Mouse (Mus musculus) layer of hippocampus, postnatal 36 days (tissue): Measurements from ENCODE around the gene Abo. TPM values are rescaled to one million over a fixed set of nuclear protein-coding genes. Genes with fewer than 3 reads are reported as not detected.
"Not testable (repeated sequence)": the region's sequence is repeated elsewhere in the genome, so short reads cannot be mapped to it uniquely, and the experiment has no call there.

Source experiments
- DNase-seq, 2 experiments: peaks; one replicate each; pipeline ENCODE4 v3.0.0; 2022
- total RNA-seq, 2 experiments: library from RNA; stranded (reverse); gene quantifications; 2 replicates each; pipeline ENCODE4 v1.2.3; 2021

Abo gene
- not detected for total RNA-seq

DNA sequence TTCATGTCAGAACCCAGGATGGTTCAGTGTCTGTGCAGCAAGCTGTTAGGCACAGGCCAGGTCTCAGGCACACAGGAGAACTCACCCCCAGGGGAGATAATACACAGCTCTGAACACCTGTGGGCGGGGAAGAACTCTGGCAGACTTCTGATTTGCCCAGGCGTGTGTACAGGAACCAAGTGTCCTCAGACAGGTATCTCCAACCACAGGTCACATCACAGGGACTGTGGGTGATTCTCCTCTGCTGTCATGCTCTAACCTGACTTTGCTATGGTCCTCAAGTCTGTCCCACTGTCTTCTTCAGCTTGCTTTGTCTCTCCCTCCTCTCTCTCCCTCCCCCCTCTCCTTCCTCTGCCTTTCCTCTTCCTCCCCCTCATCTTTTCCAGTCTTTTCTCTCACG is at the start of gene Abo:
Gene Abo (minus strand): TSS at position 101 of the 400 bp plus-strand sequence.
- DNase-seq: no peak

- DNase-seq: no peak
Measured at GRCm38 (mm10) chr2:26914148-26914941, 49.6 kb upstream of the Abo start.

GRCm38 (mm10) chr2:26913416-26914147 is 48.8 kb upstream of the Abo start:
- no peak for DNase-seq

GRCm38 (mm10) chr2:26912253-26912770 is 47.5 kb upstream of the Abo start:
- DNase-seq: no peak

DNA sequence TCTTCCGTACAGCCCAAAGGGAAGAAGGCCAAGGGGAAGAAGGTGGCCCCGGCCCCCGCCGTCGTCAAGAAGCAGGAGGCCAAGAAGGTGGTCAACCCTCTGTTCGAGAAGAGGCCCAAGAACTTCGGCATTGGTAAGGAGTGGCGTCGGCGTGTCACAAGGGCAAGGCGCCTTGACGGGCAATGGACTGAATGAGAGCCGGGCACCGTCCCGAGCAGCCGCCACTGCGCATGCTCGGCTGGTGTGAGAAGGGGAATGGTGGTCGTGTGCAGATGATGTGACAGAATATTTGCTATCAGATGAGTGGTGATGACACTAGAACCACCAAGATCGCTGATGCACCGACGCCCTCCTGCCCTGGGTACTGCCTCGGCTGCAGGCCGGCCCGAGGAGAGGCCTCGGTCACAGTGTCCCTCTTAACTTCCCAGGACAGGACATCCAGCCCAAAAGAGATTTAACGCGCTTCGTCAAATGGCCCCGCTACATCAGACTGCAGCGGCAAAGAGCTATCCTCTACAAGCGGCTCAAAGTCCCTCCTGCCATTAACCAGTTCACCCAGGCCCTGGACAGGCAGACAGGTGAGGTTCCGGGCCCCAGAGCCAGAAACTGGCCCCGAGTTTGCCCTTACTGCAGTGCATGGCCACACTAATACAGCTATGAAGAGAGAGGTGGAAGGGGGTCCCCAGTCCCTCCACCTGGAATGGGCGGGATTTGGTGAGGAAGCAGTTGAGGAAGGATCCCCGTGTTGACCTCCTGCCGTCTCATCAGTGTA is 46.4 kb upstream of the Abo start:
- DNase-seq: no peak

DNA sequence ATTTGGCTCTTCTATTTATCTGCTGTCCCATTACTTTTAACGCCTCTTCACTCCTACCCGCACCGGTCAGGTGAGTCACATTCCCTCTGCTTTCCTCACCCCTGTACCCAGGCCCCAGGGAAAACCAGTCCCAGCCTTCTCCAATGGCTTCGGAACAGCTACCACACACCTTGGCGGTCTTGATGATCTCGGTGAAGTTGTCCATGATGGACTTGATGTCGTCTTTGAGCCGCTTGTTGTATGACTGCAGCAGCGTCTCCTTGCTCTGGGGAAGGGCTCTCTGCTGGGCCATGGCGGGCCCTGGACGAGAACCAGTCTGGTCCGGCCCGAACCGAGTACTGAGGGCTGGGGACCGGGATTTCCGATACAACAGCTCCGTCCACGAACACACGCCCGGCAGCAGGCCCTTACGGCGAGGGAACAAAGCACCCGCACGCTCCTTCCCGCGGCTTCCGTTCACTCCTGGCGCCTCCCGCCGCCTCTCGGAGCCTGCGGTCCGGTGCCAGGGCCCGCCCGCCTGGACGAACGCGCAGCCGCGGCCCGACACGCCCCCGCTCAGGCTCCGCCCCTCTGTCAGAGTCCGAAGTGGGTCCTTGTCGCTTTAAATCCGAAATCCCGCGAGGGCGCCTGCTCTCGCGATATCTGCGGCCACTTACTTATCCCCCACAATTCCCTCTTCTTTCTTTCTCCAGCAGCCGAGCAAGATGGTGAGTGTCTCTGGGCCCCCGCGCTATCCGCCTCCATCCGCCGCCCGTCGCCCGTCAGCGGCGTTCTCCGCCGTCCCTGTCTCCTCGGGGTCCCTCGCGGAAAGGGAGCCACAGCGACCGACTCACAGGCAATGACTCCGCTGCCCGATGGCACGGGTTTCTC is 45.6 kb upstream of the Abo start, which contains the start of the genes Med22 and Rpl7a:
Gene Med22 (minus strand): TSS at position 554 of the 870 bp plus-strand sequence.
Gene Rpl7a (plus strand): TSS at position 641 of the 870 bp plus-strand sequence.
- DNase-seq: peak; percentile 99

- no peak for DNase-seq
Measured at GRCm38 (mm10) chr2:26909387-26909784, 44.6 kb upstream of the Abo start.

DNA sequence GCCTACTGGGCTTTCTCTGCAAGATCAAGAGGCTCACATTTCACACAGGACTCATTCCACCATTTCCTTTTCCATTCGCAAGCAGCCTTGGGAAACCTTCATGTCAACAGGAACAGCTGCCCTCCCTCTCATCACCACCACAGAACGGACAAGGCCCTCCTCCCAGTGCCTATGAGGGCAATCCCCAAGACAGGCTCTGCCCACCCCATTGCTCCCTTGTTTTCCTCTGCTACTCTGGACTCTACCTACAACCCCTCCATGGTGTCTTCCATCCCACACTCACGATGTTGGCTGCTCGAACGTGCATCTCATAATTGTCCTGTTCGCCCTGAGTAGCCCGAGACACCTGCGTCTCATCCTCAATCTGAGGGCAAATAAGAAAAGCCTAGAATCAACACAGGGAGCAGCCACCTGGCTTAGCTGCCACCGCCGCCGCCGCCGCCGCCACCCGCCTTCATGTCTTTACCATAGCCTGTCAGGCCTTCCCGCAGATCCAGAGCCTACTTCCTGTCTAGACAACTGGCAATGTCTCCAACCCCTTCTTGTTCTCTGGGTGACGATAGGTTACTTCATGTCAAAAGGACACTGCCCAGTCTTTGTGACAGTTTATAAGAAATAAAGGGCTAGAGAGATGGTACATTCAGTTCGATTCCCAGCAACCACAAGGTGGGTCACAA is 44.1 kb upstream of the Abo start:
- no peak for DNase-seq

DNA sequence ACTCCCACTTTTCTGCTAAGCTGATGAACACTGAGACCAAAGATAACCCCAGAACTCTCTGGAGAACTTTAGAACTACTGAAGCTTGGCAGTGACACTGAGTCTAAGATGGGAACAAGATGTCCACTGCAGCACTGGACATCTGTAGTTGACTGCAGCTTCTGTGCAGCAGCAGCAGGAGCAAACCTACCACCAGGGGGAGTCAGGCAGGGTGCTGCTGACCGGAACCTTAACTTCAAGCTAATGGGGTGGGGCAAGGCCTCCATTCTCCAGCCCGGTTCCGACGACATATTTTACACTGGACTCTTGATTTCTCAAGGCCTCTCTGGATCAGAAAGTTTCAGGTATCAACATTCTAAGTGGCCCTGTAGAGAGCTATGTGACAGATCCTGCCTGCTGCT is 42.3 kb upstream of the Abo start:
- no peak for DNase-seq

DNA sequence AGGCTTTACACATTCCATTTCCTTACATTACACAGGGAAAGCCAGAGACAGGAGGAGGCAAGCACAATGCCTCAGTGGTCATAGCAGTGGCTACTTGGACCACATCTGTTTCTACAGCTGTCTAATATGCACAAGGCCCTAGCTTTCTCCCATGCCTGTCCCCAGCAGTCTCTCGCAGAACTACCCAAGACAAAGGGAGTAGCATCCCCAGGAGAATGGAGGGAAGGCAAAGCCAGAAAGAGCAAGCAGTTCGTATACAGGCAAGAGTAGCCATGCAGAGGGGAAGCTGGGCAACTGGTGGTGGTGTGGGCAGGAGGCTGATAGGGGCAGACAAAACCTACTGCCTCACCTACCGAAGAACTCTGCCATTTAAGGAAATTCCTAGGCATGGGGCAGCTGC is 41.7 kb upstream of the Abo start:
- no peak for DNase-seq

- no peak for DNase-seq
Measured at GRCm38 (mm10) chr2:26905936-26906335, 41.2 kb upstream of the Abo start.

DNA sequence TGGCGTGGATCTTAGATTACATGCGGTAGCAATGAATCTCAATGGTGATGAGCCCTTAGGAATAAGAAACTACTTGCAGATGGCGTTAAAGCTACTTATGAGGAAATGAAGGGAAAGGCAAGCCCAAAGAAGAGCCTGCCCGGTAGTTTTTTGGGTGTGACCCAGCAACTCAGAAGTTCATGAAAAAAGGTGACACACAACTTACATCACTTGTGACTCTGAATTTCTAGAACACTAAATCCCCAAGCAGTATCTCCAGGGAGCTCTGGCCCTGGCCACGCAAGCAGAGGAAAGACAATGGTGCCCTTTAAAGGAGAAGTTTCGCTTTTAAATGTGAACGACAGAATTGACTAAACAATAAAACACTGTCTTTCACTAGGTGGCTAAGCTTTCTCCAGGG is 38.5 kb upstream of the Abo start:
- DNase-seq: no peak

GRCm38 (mm10) chr2:26902467-26903220 is 37.9 kb upstream of the Abo start, which contains the start of gene Surf6:
TSS of gene Surf6 (minus strand) at chr2:26902879.
- DNase-seq: peak; percentile 96 to 97

DNA sequence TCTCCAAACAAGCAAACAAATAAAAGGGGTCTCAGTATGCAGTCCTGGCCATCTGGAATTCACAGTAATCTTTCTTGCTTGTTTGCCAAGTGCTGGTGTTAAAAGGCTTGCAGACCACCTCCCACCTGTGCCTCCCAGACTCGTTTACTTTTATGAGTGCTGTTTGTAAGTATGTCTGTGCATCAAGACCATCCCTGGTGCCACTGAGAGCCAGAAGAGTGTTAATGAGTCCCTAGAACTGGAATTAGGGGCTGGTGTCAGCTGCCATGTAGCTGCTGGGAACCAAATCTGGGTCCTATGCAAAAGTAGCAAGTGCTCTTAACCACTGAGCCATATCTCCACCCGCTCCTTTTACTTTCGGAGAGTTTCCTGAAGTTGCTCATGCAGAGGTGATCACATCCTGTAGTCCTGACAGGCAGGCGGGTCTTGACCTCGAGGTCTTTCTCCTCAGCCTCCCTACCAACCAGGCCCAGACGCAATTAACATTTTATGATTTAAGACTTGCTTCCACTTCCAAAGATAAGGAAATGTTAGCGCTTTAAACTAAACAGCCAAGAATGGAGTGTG is 37.1 kb upstream of the Abo start:
- no peak for DNase-seq

GRCm38 (mm10) chr2:26900731-26901130 is 36.0 kb upstream of the Abo start:
- DNase-seq: no peak

- no peak for DNase-seq
Measured at GRCm38 (mm10) chr2:26895898-26896297, 31.1 kb upstream of the Abo start.

DNA sequence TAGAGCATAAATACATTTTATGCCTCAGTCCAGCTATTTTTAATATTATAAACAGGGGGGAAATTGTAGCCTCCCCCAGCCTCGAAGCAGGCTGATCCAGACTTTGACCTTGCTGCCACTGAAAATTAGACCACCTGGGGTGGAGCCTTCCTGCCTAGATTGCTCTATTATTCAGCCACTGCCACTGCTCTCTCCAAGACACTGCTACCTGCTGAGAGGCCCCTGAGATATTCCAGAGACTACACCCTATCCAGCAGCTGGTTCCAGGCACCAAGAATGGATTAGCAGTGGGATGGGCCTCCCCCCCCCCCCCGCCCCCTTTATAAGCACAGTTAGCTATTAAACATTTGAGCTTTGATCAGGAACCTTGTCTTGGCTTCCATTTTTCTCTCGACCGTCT is 21.4 kb upstream of the Abo start:
- not testable (repeated sequence) for DNase-seq

DNA sequence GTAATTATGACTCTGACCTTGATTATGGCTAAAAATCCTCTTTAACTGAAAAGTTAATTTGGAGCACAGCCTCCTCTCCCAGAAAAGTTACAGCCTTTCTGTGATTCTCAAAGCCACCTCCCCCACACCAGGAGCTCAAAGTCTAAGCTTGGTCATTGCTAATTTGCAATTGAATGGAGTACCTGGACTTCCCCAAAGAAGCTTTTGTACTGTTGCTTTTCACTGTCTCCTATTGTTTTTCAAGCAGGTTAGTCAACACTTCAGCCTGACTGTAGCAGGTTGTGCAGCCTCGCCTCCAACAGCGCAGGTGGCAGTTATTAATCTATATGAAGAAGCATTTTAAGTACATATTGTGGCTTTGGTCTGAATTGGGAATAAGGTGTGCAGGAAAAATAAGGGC is 20.8 kb upstream of the Abo start:
- DNase-seq: not testable (repeated sequence)

GRCm38 (mm10) chr2:26878571-26878970 is 13.8 kb upstream of the Abo start:
- no peak for DNase-seq

DNA sequence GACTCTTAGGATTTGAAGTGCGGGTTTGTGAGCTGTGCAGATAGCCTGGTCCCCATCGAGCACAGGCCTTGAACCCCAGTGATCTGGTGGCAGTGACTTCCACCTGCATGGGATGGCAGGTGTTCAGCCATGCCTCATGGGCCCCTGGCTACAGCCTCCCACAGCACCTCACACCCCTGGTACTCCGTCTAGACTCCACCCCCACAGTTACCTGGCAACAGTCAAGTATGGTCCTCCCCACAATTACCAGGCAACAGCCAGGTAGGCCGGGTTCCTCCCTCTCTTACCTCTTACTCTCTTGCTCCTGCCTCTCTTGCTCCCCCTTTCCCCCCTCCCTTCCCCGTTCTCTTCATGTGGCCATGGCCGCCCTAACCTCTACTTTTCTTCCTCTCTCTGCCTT is 5.9 kb upstream of the Abo start:
- no peak for DNase-seq
